Mouse (Mus musculus): Measurements from ENCODE around the gene Ethe1.

Ethe1 gene

DNA sequence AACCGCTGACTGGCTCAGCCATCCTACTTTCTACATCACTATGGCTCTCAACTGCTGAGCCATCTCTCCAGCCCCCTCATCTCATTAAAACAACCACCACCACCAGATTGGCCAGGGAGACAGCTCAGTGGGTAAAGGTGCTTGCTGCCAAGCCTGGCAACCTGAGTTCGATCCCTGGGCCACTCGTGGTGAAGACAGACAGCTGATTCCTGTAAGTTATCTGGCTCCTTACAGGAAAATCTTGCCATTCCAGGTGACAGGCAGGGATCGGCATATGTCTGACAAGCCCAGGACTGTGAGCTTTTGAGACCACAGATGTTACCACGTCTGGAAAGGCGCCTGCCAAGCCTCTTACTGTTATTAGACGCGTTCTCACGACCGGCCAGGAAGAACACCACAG, 9.5 kb upstream of the Ethe1 start:
- no peak for DNase-seq (ENCODE audit: low read depth)

DNA sequence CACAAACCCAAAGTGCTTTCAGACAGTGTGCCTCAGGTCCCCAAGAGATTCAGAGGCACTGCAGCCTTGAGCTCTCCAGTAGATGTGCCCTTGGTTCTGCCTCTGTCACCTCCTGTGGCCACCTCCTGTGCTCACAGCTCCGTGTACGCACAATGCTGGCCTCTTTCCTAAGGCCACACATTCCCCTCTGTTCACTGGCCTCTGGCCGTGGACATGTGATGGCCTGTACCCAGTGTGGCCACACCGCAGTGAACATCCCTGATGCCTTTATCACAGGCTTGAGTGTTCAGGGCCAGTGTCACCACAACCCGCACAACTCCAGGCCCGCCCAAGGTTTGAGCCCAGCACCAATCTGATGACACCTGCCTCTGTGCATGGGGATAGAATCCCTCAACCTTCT, 2.5 kb upstream of the Ethe1 start:
- DNase-seq (ENCODE audit: low read depth): no peak

DNA sequence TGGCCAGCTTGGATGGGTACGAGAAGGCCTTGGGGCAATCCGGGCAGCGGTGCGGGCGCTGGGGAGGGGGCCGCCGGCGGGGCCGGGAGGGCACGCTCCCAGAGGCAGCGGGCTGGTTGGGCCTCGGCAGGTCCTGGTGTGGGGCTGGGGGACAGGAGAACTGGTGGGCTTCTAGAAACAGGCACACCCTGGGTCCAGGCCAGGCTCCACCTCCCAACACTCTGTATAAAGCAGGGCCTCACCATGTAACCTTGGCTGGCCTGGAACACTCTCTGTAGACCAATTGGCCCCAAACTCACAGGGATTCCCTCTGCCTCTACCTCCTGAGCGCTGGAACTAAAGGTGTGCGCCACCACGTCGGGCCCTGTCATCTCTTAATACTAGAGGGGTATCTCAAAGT, 1.3 kb upstream of the Ethe1 start:
- no peak for DNase-seq (ENCODE audit: low read depth)

DNA sequence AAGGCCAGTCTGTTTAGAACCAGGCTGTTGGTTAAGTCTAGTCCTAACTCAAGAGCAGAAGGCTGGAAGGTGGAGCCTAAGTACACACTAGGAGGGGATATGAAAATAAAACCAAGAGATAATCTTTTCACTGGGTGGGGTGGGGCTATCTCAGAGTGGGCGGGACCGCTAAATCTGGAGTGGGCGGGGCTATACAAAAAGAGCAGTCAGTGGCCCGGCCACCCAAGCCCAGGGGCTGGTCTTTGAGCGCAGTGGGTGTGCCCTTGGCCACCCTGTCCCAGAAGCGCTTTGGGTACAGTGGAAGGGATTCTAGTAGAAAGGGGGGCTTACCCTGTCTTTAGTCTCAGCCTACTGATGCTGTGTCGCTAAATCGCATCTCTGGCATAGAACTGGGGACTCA, 515 bp upstream of the Ethe1 start:
- DNase-seq (ENCODE audit: low read depth): no peak

DNA sequence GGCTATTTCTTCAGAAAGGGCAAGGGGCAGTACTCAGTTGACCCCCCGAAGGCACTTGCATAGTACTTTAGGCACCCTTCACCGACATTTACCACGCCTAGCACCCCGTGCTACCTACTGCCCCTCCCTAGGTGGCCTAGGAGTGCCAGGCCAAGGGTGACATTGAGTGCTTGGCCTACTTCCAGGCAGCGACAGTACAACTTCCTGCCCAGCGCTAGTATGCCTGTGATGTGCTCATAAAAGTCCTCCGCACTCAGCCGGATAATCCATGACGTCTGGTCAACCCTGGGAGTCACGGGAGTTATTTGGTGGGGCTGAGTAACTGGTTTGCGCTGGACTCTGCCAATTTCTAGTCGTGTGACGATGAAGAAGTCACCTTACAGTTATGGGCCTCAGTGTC, 993 bp downstream of the Ethe1 start:
- DNase-seq (ENCODE audit: low read depth): no peak

DNA sequence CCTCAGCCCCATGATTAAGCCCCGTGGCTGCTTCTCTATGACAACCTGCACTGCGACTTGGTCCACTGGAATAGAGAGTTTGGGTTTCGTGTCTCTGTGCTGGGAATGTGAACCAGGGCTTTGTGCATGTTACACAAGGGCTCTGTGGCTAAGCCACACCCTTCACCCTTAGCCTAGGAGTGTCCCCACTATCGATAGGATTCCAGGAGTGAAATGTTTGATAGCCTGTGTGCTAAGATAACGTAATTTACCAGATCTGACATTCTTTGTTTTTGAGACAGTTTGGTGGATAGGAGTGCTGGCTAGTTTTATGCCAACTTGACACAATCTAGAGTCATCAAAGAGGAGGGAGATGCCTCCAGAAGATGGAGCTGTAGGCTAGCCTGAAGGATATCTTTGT, 4.4 kb downstream of the Ethe1 start:
- DNase-seq (ENCODE audit: low read depth): no peak

DNA sequence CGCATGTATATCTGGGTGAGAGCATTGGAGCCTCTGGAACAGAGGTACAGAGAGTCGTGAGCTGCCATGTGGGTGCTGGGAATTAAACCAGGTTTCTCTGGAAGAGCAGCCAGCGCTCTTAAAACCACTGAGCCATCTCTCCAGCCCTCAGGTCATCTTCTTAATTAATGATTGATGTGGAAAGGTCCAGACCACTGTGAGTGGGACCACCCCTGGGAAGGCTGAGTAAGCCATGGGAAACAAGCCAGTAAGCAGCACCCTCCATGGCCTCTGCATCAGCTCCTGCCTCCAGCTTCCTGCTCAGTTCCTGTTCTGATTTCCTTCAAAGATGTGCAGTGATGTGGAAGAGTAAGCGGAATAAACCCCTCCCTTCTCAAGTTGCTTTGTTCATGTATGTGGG, 4.8 kb downstream of the Ethe1 start:
- peak; percentile 28 for DNase-seq (ENCODE audit: low read depth)

DNA sequence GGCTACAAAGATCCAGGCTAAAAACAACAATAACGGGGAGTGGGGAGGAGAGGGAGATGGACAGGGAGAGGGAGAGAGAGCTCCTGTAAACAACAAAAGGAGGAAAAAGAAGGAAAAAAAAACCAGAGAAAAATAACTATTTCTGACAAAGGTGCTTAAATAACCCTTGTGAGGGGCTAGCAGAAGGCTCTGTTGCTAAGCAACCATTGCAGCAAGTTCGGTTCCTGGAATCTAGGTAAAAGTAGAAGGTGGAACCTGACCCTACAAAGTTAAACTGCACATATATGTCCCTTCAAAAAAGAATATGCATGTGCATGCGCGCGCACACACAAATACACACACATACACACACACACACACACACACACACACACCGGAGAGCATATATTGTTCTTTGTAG, 5.4 kb downstream of the Ethe1 start:
- DNase-seq (ENCODE audit: low read depth): no peak

DNA sequence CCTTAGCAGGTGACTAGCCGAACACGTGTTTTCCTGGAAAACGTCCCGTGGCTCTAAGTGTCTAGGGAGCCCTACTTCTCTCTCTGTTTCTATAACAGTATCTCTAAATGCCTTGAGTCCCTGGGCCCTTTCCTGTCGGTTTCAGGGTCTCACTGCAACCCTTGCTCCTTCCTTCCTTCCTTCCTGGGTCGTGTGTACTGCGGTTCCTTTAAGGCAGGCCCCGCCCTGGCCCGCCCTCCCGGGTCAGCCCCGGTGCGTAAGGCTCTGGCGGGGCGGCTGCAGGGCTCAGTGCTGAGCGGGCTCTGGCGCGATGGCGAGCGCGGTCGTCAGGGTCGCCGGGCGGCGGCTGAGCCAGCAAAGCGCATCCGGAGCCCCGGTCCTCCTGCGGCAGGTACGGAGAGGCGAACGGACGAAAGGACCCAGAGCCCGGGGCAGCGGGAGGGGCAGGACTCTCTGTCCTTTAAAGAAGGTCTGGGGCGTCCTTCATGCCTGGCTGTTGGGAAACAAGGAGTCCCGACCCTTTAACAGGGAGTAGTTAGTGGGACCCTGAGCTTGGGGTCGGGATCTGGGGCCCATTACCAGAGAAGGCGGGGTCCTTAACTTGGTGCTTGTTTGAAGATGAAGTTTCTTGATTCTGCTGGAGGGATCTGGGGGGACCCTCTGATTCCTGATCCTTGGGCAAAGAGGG, 6.4 kb downstream of the Ethe1 start:
- DNase-seq (ENCODE audit: low read depth): peak; percentile 79

DNA sequence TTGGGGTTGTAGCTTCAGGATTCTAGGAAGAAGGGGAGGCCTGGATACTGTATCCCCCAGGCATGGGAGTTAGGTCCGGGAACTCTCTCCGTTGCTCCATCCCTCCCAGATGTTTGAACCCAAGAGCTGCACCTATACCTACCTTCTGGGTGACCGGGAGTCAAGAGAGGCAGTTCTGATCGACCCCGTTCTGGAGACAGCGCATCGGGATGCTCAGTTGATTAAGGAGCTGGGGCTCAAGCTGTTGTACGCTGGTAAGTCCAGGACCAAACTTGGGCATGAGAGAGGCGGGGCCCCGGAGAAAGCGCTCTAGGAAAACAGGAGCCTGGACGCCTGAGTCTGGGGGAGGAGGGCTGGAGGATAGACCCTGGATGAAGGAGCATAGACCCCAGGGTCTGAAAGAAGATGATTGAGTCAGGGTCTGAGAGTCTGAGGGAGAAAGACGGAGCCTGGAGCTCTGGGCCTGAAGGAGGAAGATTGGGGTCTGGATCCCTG, 7.0 kb downstream of the Ethe1 start:
- DNase-seq (ENCODE audit: low read depth): no peak

DNA sequence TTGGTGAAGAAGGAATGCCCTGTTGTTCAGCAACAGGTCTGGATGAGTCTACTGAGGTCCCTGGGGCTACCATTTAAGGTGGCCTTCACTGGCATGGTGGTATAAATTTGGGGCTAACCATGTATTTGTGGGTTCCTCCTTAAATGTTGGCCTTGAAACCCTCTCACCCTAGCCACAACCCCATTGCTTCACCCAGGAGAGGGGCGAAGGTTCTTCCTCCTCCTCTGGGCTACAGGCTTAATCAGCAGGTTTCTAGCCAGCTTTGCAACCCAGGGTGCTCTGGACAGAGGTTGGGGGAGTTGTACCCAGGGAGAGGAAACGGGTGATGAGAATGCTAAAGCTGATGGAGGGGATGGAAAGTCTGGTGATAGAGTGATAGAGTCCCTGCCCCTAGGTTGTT, 8.1 kb downstream of the Ethe1 start:
- DNase-seq (ENCODE audit: low read depth): no peak

DNA sequence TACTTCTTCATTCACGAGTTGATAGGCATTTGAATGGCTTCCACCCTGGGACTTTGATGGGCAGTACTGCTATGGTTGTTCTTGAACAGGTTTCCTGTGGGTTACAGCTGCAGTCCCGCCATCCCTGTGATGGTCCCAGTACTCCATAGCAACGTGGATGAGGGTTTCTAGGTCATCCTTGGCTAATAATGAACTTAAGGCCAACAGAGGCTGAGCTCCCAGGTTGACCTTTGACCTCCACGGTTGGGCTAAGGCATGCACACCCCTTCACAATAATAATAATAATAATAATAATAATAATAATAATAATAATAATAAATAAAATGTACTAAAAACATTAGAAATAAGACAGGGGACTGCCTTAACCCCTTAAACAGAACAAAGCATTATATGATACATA, 10.8 kb downstream of the Ethe1 start:
- DNase-seq (ENCODE audit: low read depth): no peak

DNA sequence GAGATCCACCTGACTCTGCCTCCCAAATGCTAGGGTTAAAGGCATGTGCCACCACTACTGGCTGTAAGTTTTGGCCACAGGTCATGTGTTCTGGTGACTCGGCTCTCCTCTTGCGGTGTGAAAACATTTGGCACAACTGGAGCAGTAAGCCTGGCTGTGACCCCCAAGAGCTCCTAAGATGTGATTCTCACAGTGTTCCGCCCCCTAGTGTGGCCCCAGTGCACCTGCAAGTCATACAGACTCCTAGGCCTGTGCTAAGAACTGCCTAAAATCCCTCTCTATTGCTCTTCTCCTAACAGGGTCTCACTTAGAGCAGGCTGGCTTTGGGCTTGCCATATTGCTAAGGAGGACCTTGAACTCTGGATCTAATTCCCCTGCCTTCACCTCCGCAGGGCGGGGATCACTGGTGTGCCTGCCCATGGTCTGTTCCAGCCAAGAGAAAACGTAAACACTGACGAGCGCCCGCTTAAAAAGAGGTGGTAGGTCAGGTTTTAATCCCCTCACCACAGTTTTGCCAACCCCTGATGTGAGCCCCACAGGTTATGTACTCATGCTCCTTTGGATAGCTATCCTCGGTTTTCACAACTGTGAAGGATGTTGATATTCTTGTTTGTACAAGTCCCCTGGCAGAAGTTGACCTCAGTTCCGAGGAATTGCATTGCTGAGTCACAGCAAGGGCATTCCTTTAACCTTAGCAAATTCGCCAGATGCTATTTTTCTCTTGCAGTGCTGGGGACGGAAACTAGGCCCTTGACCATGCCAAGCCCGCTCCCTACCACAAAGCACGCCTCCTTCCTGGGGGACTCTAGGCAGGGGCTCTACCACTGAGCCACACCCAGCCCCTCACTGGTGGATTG, 12.1 kb downstream of the Ethe1 start:
- DNase-seq (ENCODE audit: low read depth): peak; percentile 21

DNA sequence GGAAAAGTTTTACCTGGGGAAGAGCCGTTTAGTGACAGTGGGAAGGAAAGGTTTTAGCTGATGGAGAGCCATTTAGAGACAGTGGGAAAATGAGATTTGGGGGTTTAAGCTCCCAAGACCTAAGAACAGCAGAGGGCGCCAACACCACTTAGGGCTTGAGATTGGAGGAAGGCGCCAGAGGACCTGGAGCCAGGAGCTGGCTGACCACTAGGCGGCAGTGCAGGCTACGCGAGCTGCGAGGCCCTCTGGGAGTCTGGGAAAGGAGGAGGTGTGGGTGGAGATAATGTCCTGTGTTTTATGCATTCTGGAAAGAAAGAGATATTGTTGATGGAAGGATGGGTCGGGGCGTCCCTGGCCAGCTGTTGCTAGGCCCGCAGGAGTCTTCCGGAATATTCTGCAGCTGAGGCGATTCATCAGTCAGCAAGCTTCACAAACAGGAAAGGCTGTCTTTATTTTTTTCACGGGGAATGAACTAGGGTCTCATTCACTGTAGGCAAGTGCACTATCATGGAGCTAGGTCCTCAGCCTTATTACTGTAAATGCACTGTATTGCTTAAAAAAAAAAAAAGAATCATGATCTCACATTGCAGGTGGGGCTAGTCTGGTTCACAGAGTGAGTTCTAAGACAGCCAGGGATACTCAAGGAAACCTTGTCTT, 13.7 kb downstream of the Ethe1 start:
- peak; percentile 96 for DNase-seq (ENCODE audit: low read depth)

DNA sequence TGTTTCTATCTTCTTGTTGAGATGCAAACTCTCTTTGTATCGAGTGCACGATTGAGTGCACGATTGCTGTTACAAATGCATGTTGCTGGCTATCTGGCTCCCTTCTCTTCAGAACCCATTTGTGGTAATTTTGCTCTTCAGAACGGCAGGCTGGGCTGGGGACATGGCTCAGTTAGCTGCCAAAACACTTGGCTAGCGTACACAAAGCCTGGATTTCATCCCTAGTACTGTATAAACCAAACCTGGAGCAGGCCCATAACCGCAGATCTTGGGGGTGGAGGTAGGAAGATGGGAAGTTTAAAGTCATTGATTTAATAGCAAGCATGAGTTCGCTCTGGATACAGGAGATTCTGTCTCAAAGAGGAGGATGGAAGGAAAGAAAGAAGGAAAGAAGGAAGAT, 18.2 kb downstream of the Ethe1 start:
- DNase-seq (ENCODE audit: low read depth): peak; percentile 55

DNA sequence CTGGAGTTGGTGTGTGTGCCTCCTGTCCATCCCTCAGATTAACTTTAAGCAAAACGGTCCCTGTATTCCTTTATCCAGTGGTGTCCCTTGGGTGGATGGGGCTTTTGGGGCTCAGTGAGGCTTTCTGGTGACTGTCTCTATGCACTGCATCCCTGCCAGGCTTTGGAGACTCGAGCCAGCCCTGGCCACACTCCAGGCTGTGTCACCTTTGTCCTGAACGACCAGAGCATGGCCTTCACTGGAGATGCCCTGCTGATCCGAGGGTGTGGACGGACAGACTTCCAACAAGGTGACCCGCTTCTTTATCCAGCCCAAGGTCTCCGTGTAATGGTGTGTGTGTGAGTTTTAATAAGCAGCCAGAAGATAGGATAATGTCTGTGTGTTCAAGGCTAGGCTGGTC, 18.7 kb downstream of the Ethe1 start:
- DNase-seq (ENCODE audit: low read depth): no peak

DNA sequence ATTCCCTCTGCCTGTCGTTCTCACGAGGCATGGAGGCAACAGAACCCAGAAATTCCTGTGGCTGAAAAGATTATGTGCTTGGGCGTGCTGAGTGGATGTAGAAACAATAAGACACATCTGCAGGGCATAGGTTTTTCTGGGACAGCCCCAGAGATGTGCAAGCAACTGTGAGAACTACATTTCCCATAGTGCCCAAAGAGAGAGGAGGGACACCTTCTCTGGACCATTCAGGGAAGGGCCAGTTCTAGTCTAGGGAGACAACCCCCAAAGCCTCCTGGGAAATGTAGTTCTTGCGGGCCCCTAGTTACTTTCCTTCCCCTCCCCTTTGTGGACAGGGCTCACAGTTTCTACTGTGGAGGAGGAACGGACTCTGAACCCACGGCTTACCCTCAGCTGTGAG, 20.7 kb downstream of the Ethe1 start:
- peak; percentile 30 for DNase-seq (ENCODE audit: low read depth)

DNA sequence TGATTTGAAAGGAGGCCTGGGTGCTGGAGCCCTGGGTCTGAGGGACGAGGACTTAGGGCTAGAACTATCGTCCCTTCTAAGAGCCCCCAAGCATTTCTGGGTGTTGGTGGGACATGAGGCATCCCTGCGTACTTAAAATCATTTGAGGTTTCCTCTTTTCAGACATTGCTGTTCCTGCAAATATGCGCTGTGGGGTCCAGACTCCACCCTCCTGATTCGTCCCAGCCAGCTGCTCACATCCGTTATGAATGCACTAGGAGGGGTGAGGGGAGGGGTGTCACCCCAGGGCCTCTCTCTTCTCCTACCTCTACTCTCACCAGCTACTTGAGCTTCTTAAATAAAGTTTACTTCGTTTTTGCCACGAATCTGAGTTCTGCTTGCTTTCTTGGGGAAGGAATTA, 21.2 kb downstream of the Ethe1 start:
- no peak for DNase-seq (ENCODE audit: low read depth)

DNA sequence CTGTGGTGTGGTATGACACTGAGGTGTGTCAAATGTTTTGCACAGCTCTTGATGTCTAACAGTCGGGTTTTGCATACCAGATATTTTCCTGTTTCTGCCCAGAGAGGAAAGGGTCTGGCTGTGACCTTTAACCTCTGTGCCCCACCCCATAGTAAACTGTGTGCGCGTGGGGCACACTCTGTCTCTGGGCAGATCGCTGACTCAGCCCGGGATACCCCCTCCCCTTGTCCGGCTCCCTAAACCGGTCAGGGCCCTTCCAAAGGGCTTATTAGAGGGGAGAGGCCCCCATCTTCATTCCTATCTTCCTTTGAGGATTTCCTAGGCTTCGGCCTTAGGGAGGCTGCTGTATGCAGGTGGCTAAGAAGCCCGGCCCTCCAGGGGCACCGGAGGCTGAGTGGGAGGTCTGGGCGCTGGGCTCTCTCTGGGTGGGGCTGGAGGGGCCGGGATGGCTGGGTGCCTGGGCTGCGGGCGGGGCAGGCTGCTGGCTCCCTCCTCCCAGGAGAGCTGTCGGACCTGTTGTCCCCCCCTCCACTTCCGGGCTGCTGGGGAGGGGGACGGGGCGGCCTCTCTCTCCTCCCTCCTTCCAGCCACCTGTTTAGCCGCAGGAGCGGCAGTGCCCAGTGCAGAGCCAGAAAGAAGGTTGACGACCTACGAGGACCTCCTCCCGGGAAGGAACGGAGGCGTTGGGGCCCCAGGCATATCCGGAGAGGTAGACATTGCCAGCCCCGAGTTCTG, 23.0 kb downstream of the Ethe1 start, which contains the start of gene Phldb3:
Gene Phldb3, plus strand, starts transcription at position 620 of the 735 bp plus-strand sequence.
- DNase-seq (ENCODE audit: low read depth): no peak

DNA sequence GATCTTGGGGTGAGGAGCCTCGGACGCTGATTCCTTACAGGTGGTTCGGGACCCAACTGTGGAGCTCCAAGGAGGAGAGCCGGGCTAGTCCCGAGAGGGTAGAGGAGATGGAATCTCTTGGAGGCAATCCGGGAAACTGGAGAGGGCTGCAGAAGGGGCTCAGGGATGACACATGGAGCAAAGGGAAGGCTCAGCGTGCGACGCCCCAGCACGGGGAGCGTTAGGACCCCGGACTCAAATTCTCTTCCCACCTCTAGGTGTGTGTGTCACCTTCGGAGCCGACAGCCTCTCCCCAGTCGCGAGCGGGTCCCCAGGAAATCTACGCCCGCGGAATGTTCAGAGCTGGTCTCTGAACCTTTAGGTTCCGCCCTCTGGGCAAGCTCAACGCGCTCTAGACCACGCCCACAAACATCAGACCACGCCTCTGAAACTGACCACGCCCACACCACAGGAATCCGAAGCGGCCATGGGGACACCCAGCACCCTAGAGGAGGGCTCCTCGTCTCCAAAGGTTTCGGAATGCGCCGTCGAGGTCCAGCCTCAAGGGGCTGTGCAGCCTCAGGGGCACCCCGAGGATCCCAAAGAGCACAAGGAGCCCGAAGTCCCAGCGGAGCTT, 23.6 kb downstream of the Ethe1 start:
- DNase-seq (ENCODE audit: low read depth): no peak

DNA sequence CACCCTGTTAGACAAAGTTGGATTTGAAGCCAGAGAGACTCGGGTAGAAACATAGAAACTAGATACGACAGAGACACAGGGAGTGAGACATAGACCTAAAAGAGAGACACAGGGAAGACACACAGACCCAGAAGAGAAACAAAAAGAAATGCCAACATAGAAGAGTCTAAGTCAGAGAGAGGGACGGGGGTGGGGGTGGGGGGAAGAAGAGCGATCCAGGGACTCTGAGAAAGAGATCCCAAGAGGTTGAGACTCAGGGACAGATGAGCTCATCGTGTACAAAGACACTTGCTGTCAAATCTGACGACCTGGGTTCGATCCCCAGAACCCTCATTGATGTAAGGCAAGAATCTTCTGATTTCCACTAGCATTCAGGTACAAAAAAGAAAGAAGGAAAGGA, 24.4 kb downstream of the Ethe1 start:
- DNase-seq (ENCODE audit: low read depth): no peak
